Mouse (Mus musculus) retina, postnatal 7 days (tissue): ENCODE results near the gene Zfp444.

Experiments
- DNase-seq: peaks from one replicate; pipeline ENCODE4 v3.0.0-alpha.2; 2012; ENCODE audit warnings: low read depth, low spot score

Gene Zfp444

DNA sequence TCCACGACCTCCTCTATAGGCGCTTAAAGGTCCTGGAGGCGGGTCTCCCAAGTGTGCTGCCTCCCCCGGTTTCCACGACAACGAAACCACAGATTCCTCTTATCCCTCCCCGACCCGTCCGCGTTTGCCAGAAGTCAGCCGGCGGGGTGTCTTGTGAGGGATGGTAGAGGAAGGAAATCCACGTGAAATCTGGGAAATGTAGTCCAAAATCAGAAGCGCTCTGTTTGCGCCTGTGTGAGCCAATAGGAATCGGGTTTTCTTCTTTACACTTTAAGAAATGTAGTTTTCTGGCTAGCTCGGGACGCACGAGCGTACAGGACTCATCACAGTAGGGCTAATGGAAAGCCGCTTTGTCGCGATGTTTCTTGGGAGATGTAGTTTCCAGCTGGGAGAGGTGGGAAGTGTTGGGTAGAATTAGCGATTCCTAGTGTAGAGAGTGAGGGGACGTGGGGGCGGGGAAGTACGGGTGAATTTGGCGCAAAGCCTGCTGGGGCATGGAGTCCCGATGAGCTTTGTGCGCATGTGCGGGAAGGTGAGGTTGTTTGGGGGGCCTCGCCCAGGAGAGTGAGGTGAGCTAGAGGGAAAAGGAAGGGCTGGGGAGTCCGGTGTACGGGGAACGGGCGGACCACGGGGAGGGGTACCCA lies at the start of gene Zfp444:
Zfp444 (plus strand) TSS at position 221 of the 644 bp plus-strand sequence.
- DNase-seq, result peak; percentile 98

DNA sequence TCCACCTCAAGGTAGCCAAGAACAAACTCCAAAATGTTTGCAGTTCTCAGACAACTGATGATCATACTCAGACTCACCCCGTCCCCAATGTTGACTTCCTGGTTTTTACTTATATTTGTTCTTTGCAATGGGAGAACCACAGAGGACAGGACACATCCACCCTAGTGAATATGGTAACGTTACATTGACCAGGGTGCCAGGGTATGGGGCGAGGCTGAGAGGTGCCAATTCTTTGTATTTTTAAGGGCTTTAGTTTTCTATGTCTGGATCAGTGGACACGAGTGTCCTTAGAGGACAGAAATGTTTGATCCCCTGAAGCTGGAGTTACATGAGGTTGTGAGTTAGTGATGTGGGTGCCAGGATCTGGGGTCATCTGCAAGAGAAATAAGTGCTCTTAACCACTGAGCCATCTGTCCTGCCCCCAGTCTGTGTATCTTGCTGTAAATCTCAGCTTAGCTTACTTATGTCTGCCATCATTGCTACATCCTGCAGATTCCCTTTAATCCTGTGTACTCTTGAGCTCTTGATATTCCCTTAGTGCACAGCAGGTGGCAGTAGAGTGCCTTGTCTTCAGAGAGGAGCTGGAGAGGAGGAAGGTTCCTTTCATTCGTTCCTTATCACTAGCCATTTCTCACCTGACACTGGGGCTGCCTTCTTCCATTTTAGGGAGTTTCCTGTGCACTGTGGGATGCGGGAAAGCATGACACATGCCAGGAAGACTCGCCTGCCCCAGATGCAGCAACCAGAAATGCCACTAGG lies 45.2 kb upstream of the Zfp444 start:
- peak; percentile 94 for DNase-seq

GRCm38 (mm10) chr7:6130346-6130745 lies 41.7 kb upstream of the Zfp444 start:
- no peak for DNase-seq

DNA sequence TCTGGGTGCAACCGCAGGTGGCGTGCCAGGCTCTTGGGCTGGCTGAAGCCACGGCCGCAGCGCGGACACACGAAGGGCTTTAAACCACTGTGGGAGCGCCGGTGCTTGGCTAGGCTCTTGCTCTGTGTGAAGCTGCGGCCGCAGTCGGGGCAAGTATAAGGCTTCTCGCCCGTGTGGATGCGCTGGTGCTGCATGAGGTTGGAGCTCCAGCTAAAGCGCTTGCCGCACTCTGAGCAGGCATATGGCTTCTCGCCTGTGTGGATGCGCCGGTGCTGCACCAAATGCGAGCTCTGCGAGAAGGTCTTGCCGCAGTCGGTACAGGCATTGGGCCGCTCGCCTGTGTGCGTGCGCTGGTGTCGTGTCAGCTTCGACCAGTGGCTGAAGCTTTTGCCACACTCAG lies 39.4 kb upstream of the Zfp444 start:
- DNase-seq, result no peak

DNA sequence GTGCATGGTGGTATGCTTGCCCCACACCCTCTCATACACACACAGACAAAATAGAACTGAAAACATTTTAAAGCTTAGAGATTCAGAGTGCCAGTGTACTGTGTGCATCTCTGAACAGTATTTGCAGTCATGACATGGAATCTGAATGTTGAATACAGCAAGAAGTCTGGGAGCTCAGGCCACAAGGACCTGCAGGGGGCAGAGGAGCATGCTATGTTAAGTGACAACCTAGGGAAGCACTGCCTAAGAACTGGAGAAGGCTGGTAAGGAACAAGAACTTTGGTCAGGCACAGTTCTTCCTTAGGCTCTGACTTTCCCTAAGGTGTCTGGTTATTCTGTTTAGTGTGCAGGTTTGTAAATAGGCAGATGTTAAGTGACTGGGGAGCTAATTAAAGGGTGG lies 35.5 kb upstream of the Zfp444 start:
- no peak for DNase-seq

DNA sequence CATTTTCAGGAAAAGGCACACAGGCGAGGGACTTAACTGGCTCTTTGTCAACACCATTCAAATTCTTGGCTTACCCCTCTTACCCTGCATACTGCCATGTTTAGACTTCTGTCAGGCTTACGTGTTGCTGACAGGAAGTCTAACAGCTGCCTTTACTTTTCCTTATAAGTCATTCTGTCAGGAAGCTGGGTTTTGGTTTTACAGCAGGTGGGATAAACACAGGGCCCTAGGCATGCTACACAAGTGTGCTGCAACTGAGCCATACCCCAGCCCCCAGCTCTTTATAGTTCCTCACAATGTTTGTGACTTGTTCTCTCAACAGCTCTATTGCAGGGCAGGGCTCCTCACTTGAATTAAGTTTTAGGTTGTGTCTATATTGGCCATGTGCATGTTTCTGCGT lies 32.7 kb upstream of the Zfp444 start:
- no peak for DNase-seq

DNA sequence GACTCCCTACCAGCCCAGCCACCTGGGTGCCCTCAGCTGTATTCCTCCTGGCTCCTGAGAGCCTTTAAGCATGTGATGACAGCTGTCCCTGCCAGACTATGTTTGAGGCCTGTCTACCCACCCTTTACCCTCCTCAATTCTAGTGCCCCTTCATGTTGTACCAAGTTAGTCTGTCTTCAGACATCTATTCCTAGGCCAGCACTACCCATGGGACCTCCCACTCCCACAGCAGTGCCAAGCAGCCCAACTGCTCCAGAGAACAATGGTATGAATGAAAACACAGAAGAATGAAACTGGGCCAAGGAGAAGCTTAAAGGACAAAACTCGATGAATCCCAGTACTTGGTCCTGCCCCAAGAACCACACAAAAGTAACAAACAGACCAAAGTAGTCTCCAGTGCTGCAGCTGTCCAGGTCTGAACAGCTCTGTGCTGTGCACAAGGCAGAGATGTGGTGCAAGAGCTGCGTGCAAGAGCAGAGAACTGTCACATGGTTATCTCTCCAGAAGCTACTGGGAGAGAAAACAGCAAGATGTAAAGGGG lies 28.0 kb upstream of the Zfp444 start:
- DNase-seq, result no peak

- DNase-seq, result no peak
These were observed 26.4 kb upstream of the Zfp444 start for GRCm38 (mm10) chr7:6145423-6146188.

GRCm38 (mm10) chr7:6146194-6146981 lies 25.6 kb upstream of the Zfp444 start:
- no peak for DNase-seq

DNA sequence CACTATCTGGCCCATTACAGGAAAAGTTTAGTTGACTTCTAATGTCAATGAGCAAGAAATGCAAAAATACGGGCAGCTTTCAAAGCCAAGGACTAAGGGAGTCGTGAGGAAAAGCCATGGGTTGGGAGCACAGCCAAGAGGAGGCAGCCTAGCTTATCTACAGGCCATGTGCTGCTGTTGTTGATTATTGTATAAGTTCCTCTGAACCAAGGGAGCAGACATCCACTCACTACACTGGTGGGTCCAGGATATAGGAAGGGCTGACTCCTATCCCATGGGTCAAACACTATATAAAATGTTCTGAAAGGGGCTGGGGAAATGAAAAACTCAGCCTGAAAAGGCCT lies 25.1 kb upstream of the Zfp444 start:
- no peak for DNase-seq

DNA sequence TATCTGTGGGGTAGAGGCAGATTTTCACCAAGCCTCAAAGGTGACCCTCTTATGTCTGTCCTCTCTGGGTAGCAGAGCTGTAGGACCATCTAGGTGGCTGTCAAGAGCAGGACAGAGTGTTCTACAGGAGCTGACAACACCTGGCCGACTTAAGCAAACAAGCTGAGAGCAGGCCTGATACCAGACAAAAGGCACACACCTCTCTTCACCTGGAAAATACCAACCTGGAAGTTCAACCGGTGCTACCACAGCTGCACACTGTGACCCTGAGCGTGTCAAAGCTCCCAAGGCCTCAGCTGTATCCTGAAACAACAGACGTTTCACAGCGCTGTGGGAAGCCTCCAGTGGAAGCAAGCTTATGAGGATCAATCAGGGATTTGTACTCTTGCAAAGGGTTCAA lies 24.3 kb upstream of the Zfp444 start:
- no peak for DNase-seq

DNA sequence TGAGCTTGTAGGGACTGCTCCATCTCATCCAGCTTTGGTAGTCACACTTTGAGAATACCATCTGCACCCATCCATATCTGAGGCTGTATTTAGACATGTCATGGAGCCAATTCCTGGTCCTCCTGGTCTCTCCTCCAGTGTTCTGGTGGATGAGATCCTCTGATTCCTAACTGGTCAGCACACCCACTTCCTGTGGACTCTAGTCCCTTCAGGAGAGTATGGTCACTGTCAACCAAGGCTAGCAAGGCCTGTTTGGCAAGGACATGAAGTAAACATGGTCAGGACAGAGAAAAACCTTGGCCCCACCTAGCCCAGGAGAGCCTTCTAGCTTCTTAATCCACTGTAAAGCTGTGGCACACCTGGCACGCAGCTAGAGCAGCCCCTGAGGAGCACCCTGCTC lies 20.8 kb upstream of the Zfp444 start:
- no peak for DNase-seq

- peak; percentile 57 for DNase-seq
These were observed 20.0 kb upstream of the Zfp444 start for GRCm38 (mm10) chr7:6152036-6152435.

DNA sequence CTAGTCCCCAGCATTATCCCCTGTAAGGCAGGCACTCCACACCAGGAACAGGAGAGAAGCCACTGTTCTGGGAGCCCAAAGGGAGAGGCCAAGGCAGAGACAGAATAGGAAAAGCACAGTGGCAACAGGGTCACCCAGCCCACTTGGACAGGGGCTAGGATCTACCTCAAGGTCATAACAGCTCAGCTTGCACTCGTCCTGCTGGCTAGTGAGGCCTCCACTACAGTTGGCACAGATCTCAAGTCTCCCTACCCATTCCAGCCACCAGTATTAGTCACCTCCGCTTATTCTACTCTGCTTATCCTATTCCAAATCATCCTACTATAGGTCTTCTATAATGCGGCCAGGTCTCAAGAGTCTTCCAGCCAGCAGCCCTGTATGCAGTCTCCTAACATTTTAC lies 18.9 kb upstream of the Zfp444 start:
- DNase-seq, result no peak

GRCm38 (mm10) chr7:6154164-6154563 lies 17.9 kb upstream of the Zfp444 start:
- no peak for DNase-seq

- DNase-seq, result peak; percentile 80
These were observed 16.8 kb upstream of the Zfp444 start for GRCm38 (mm10) chr7:6155031-6155872.

GRCm38 (mm10) chr7:6155901-6156411 lies 16.1 kb upstream of the Zfp444 start, which contains the start of gene Zfp787:
TSS of gene Zfp787 (minus strand) at chr7:6155997.
- DNase-seq, result peak; percentile 98

DNA sequence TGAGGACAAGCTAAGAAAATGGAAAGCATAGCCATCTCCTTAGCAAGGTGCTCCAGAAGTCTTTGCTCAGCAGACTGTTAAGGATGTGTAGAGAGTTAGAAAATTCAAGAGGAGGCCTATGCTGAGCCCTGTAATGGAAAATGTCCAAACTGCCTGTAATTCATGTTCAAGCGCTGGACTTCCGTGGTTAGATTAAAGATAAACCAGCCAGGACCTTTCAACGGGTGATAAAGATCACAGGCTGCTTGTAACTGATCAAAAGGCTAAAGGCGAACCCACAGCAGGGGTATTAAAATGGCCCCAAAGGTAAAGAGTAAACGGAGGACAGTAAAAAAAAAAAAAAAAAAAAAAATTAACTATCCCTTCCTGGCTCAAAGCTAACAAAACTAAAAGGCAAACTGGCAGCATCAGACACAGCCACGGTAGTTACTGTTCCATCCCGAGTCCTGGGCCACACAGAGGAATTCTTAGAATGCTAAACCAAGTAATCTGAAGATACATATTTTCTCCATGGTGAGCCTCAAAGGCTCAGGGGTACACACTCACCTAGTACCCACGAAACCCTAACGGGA lies 15.0 kb upstream of the Zfp444 start:
- no peak for DNase-seq

- DNase-seq, result no peak
These were observed 14.5 kb upstream of the Zfp444 start for GRCm38 (mm10) chr7:6157479-6157878.

- DNase-seq, result no peak
These were observed 12.4 kb upstream of the Zfp444 start for GRCm38 (mm10) chr7:6159604-6160003.
